Mouse (Mus musculus) thymus, adult 18-20 months (tissue): ENCODE data around the gene Rab33a.

Source experiments
- DNase-seq, 2 experiments: peaks; one replicate each; pipeline ENCODE4 v3.0.0; 2022; ENCODE audit warnings: mixed read lengths in 2 of 2

Gene Rab33a

GRCm38 (mm10) chrX:48518808-48519548 lies at the start of gene Rab33a:
Gene Rab33a (plus strand): TSS chrX:48519285.
- peak; percentile 2 to 13 for DNase-seq

GRCm38 (mm10) chrX:48481095-48481494 lies 38.0 kb upstream of the Rab33a start:
- DNase-seq: no peak

GRCm38 (mm10) chrX:48481687-48482086 lies 37.4 kb upstream of the Rab33a start:
- no peak for DNase-seq

- no peak for DNase-seq
These were observed 25.3 kb upstream of the Rab33a start for GRCm38 (mm10) chrX:48493763-48494162.

GRCm38 (mm10) chrX:48513166-48513807 lies 5.8 kb upstream of the Rab33a start, which contains the start of gene Aifm1:
Gene Aifm1 (minus strand): TSS chrX:48513563.
- DNase-seq: peak; percentile 82 to 87

GRCm38 (mm10) chrX:48513824-48514223 lies 5.3 kb upstream of the Rab33a start:
- no peak for DNase-seq

- DNase-seq: peak; percentile 15 to 42
These were observed 776 bp upstream of the Rab33a start for GRCm38 (mm10) chrX:48518211-48518807.

GRCm38 (mm10) chrX:48519549-48520085 lies 532 bp downstream of the Rab33a start:
- DNase-seq: no peak

- no peak for DNase-seq
These were observed 2.6 kb downstream of the Rab33a start for GRCm38 (mm10) chrX:48521651-48522050.

- no peak for DNase-seq
These were observed 4.4 kb downstream of the Rab33a start for GRCm38 (mm10) chrX:48523512-48523911.

- DNase-seq: no peak
These were observed 6.2 kb downstream of the Rab33a start for GRCm38 (mm10) chrX:48525332-48525731.

GRCm38 (mm10) chrX:48525866-48526265 lies 6.8 kb downstream of the Rab33a start:
- no peak for DNase-seq

GRCm38 (mm10) chrX:48526435-48526834 lies 7.3 kb downstream of the Rab33a start:
- DNase-seq: no peak

GRCm38 (mm10) chrX:48532175-48532574 lies 13.1 kb downstream of the Rab33a start:
- peak; percentile 7 to 22 for DNase-seq
